Mouse (Mus musculus): ENCODE measurements around the gene Dennd4a.
A peak's percentile ranks its signal among the peaks of the same experiment; 100 is the strongest.
"Not testable (repeated sequence)": the region's sequence is repeated elsewhere in the genome, so short reads cannot be mapped to it uniquely, and the experiment has no call there.

Dennd4a gene

GRCm38 (mm10) chr9:64811538-64812474 lies 666 bp downstream of the Dennd4a start:
- no peak for DNase-seq (ENCODE audit: low read depth, low spot score)

GRCm38 (mm10) chr9:64812475-64812860 lies 1.3 kb downstream of the Dennd4a start:
- DNase-seq (ENCODE audit: low read depth, low spot score) = no peak

GRCm38 (mm10) chr9:64814273-64814672 lies 3.1 kb downstream of the Dennd4a start:
- DNase-seq (ENCODE audit: low read depth, low spot score) = no peak

- DNase-seq (ENCODE audit: low read depth, low spot score) = not testable (repeated sequence)
These were observed 8.5 kb downstream of the Dennd4a start for GRCm38 (mm10) chr9:64819686-64820085.

- no peak for DNase-seq (ENCODE audit: low read depth, low spot score)
These were observed 9.1 kb downstream of the Dennd4a start for GRCm38 (mm10) chr9:64820086-64820795.

GRCm38 (mm10) chr9:64822235-64822634 lies 11.1 kb downstream of the Dennd4a start:
- no peak for DNase-seq (ENCODE audit: low read depth, low spot score)

- no peak for DNase-seq (ENCODE audit: low read depth, low spot score)
These were observed 13.4 kb downstream of the Dennd4a start for GRCm38 (mm10) chr9:64824389-64825008.

- no peak for DNase-seq (ENCODE audit: low read depth, low spot score)
These were observed 19.0 kb downstream of the Dennd4a start for GRCm38 (mm10) chr9:64830092-64830618.

GRCm38 (mm10) chr9:64830641-64831040 lies 19.5 kb downstream of the Dennd4a start:
- no peak for DNase-seq (ENCODE audit: low read depth, low spot score)

GRCm38 (mm10) chr9:64831760-64832159 lies 20.6 kb downstream of the Dennd4a start:
- no peak for DNase-seq (ENCODE audit: low read depth, low spot score)

- DNase-seq (ENCODE audit: low read depth, low spot score) = no peak
These were observed 23.3 kb downstream of the Dennd4a start for GRCm38 (mm10) chr9:64834418-64834817.

- no peak for DNase-seq (ENCODE audit: low read depth, low spot score)
These were observed 34.2 kb downstream of the Dennd4a start for GRCm38 (mm10) chr9:64845355-64845754.

- DNase-seq (ENCODE audit: low read depth, low spot score) = no peak
These were observed 38.4 kb downstream of the Dennd4a start for GRCm38 (mm10) chr9:64849548-64849947.

GRCm38 (mm10) chr9:64860083-64860482 lies 48.9 kb downstream of the Dennd4a start:
- no peak for DNase-seq (ENCODE audit: low read depth, low spot score)

GRCm38 (mm10) chr9:64862687-64863086 lies 51.5 kb downstream of the Dennd4a start:
- DNase-seq (ENCODE audit: low read depth, low spot score) = peak; percentile 48

GRCm38 (mm10) chr9:64886008-64886407 lies 74.9 kb downstream of the Dennd4a start:
- no peak for DNase-seq (ENCODE audit: low read depth, low spot score)

- DNase-seq (ENCODE audit: low read depth, low spot score) = no peak
These were observed 85.5 kb downstream of the Dennd4a start for GRCm38 (mm10) chr9:64896605-64897004.

GRCm38 (mm10) chr9:64902866-64903265 lies 91.7 kb downstream of the Dennd4a start:
- no peak for DNase-seq (ENCODE audit: low read depth, low spot score)

- DNase-seq (ENCODE audit: low read depth, low spot score) = peak; percentile 85
These were observed 92.2 kb downstream of the Dennd4a start for GRCm38 (mm10) chr9:64903386-64903785.

- peak; percentile 57 for DNase-seq (ENCODE audit: low read depth, low spot score)
These were observed 93.9 kb downstream of the Dennd4a start for GRCm38 (mm10) chr9:64904917-64905640.

GRCm38 (mm10) chr9:64907441-64907840 lies 96.3 kb downstream of the Dennd4a start:
- DNase-seq (ENCODE audit: low read depth, low spot score) = no peak
